Mouse (Mus musculus) midbrain, postnatal 0 days (tissue): ENCODE data around the gene Zdhhc8. TPM values are rescaled to one million over a fixed set of nuclear protein-coding genes. Genes with fewer than 3 reads are reported as not detected.

Source experiments
- ATAC-seq: fragments of 200-750 bp; cut with Nextera tagmentation; 2 replicates; pipeline ENCODE4 v1.8.0; 2017; ENCODE audit warnings: moderate number of reproducible peaks, mild to moderate bottlenecking, moderate TSS enrichment, moderate library complexity; ENCODE audit not compliant: low FRiP score
- DNase-seq: peaks from one replicate; pipeline ENCODE4 v3.0.0-alpha.2; 2015; ENCODE audit warnings: low spot score
- H3K27ac ChIP-seq: fragments of 300-500 bp; sonication (generic); 2 replicates; pipeline ENCODE4 v1.5.1; 2014; ENCODE audit warnings: low read depth, mild to moderate bottlenecking, low read length, mixed read lengths
- H3K27me3 ChIP-seq: fragments of 300-500 bp; sonication (generic); 2 replicates; pipeline ENCODE4 v1.6.1; 2014; ENCODE audit warnings: low read length, control low read depth, mixed read lengths; ENCODE audit not compliant: insufficient read depth
- H3K36me3 ChIP-seq: fragments of 300-500 bp; sonication (generic); 2 replicates; pipeline ENCODE4 v1.6.1; 2014; ENCODE audit warnings: low read length, control low read depth, mixed read lengths; ENCODE audit not compliant: insufficient read depth
- H3K4me1 ChIP-seq: fragments of 300-500 bp; sonication (generic); 2 replicates; pipeline ENCODE4 v1.6.1; 2014; ENCODE audit warnings: mild to moderate bottlenecking, control low read depth, antibody characterized with exemption, low read length, mixed read lengths; ENCODE audit not compliant: insufficient read depth
- H3K4me2 ChIP-seq: fragments of 300-500 bp; sonication (generic); 2 replicates; pipeline ENCODE4 v1.6.1; 2014; ENCODE audit warnings: low read depth, mild to moderate bottlenecking, low read length, mixed read lengths; ENCODE audit not compliant: poor library complexity, severe bottlenecking
- H3K4me3 ChIP-seq: fragments of 300-500 bp; sonication (generic); 2 replicates; pipeline ENCODE4 v1.5.1; 2014; ENCODE audit warnings: low read depth, mild to moderate bottlenecking, low read length, moderate library complexity
- H3K9ac ChIP-seq: fragments of 300-500 bp; sonication (generic); replicated peaks from 2 replicates; pipeline ENCODE4 v1.6.1; 2014; ENCODE audit warnings: mild to moderate bottlenecking, low read length, moderate library complexity, mixed read lengths; ENCODE audit not compliant: poor library complexity, severe bottlenecking
- H3K9me3 ChIP-seq: fragments of 300-500 bp; sonication (generic); 2 replicates; pipeline ENCODE4 v1.6.1; 2016; ENCODE audit warnings: low read length, control low read depth
- CTCF ChIP-seq: IDR thresholded peaks from 2 replicates; pipeline ENCODE4 v1.5.1; 2016; ENCODE audit warnings: antibody characterized with exemption, mild to moderate bottlenecking
- WGBS: fragments of 180-500 bp; shearing (Covaris S2); extraction: QIAGEN DNeasy Blood & Tissue Kit; methylation state at CpG from one replicate; pipeline ENCODE4 v1.1.7; 2014; 5-methylcytosine and 5-hydroxymethylcytosine counted together
- polyA plus RNA-seq: library from polyadenylated mRNA; unstranded; fragments of >200 nt; fragmentation: Nextera tagmentation; extraction: Ambion mirVana; gene quantifications from 2 replicates; pipeline ENCODE4 v1.2.1, GENCODE M21; 2015
- total RNA-seq: library from RNA; depleted of rRNA; stranded (reverse); fragments of >200 nt; gene quantifications from 2 replicates; pipeline ENCODE4 v1.2.3, GENCODE M21; 2014

Zdhhc8 gene
- total and polyA plus RNA-seq, 2 experiments from 2014 or later, result 13.8 to 41.2 TPM

- DNase-seq, result peak; percentile 19
- 0 out of 2 replicates have a peak, but pooled peaks have one; percentile 0 for ATAC-seq
- peaks cover 10% of the 10 kb centered on the region for H3K4me1 ChIP-seq
- peaks cover 48% of the 10 kb centered on the region for H3K36me3 ChIP-seq
- H3K9me3 ChIP-seq, result no peaks in the 10 kb centered on the region
- peak overlapping the region; percentile 89 for H3K27ac ChIP-seq
- H3K9ac ChIP-seq, result peak overlapping the region; percentile 89
- WGBS, result under 1% methylated on average over 33 of the region's 33 CpGs
- H3K4me3 ChIP-seq, result peak overlapping the region; percentile 93
- H3K4me2 ChIP-seq, result peak overlapping the region; percentile 74
- no peaks in the 10 kb centered on the region for H3K27me3 ChIP-seq
- TF ChIP-seq CTCF, result no peak
Measured at GRCm38 (mm10) chr16:18247521-18248399, 12.8 kb upstream of the Zdhhc8 start.

DNA sequence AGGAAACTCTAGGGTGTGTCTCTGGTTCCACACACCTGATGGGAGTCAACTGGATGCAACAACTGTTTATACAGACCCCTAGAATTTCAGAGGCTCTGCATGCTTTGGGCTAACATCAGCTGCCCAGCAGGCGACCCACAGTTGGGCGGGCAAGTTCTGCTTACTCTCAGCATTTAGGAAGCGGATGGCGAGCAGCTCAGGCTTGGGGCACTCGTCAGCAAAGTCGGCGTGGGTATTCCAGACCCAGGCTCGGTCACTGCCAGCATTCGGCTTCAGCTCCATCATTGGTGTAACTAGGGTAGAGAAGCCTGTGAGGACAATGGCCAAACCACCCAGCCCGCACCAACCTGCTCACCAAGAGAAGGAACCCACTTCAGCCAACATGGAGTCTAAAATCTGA lies 6.6 kb upstream of the Zdhhc8 start:
- Histone ChIP-seq H3K27ac (no peak overlapping the region), H3K4me3 (no peak overlapping the region), H3K9ac (no peak overlapping the region), H3K27me3 (no peaks in the 10 kb centered on the region), H3K36me3 (peaks cover 68% of the 10 kb centered on the region), H3K9me3 (no peaks in the 10 kb centered on the region), H3K4me2 (no peak overlapping the region), H3K4me1 (no peaks in the 10 kb centered on the region)
- TF ChIP-seq CTCF, result no peak
- no peak for ATAC-seq
- 91% methylated on average over 10 of the region's 10 CpGs for WGBS
- no peak for DNase-seq

- ATAC-seq, result no peak
- Histone ChIP-seq H3K36me3 (peaks cover 33% of the 10 kb centered on the region), H3K27ac (no peak overlapping the region), H3K4me1 (peaks cover 13% of the 10 kb centered on the region; the same call in 1 of the 2 replicates), H3K4me2 (no peak overlapping the region), H3K4me3 (no peak overlapping the region), H3K27me3 (no peaks in the 10 kb centered on the region), H3K9me3 (no peaks in the 10 kb centered on the region), H3K9ac (no peak overlapping the region)
- 79% methylated on average over 7 of the region's 7 CpGs for WGBS
- no peak for TF ChIP-seq CTCF
- DNase-seq, result no peak
Measured at GRCm38 (mm10) chr16:18236676-18237501, 2.0 kb upstream of the Zdhhc8 start.

DNA sequence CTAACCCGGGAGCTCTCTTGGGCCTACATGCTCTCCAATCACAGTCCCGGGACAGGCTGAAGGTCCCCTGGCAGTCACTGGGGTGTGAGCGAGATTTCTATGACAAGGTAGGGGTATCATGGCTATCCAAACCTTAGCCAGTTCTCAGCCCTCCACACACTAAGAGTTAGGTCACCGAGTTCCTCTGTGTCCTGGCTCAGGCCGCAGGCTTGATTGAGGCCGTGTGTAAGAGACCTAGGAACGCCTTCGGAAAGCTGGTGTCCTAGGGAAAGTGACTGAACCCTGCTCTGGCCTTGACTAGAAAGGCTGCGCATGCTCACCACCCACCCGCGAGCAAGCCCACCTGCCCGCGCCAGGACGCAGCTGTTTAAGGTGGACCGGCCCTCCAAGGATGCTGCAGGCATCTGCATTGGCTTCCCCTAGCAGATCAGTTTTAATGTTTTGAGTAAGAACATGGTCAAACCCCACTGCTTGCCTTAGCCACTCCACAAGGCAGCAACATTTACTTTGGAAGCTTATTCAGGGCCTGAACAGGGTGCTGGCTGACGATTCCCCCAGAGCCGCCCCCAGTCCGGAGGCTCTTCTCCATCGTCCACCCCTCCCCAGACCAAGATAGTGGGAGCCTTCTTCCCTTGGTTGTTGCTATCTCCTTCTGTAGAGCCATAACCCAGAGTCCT lies 591 bp upstream of the Zdhhc8 start:
- peak; percentile 86 for DNase-seq
- Histone ChIP-seq H3K27ac (peak overlapping the region; percentile 85), H3K4me3 (peak overlapping the region; percentile 94), H3K36me3 (peaks cover 21% of the 10 kb centered on the region), H3K9me3 (no peaks in the 10 kb centered on the region), H3K27me3 (no peaks in the 10 kb centered on the region), H3K4me1 (peaks cover 17% of the 10 kb centered on the region; the same call in 1 of the 2 replicates), H3K4me2 (peak overlapping the region; percentile 82), H3K9ac (peak overlapping the region; percentile 95)
- WGBS, result 1% methylated on average over 19 of the region's 19 CpGs
- peak; percentile 79 for ATAC-seq
- no peak for TF ChIP-seq CTCF

GRCm38 (mm10) chr16:18233919-18234670 lies 841 bp downstream of the Zdhhc8 start:
- Histone ChIP-seq H3K4me1 (peaks cover 17% of the 10 kb centered on the region; the same call in 1 of the 2 replicates), H3K9me3 (no peaks in the 10 kb centered on the region), H3K4me2 (peak overlapping the region; percentile 82), H3K27ac (peak overlapping the region; percentile 85), H3K27me3 (no peaks in the 10 kb centered on the region), H3K4me3 (peak overlapping the region; percentile 94), H3K36me3 (peaks cover 10% of the 10 kb centered on the region; the same call in 1 of the 2 replicates), H3K9ac (peak overlapping the region; percentile 95)
- TF ChIP-seq CTCF, result no peak
- ATAC-seq (peak; percentile 33; the same call in 1 of the 2 replicates), DNase-seq (no peak)
- WGBS, result 19% methylated on average over 13 of the region's 13 CpGs
